Mouse (Mus musculus) A20 (cell line): ENCODE measurements around the gene Ccr10.
"Not testable (repeated sequence)": the region's sequence is repeated elsewhere in the genome, so short reads cannot be mapped to it uniquely, and the experiment has no call there.

Experiments
- DNase-seq: peaks from one replicate; pipeline ENCODE4 v3.0.0-alpha.2; 2011; ENCODE audit warnings: low read depth, low spot score

The Ccr10 gene

DNA sequence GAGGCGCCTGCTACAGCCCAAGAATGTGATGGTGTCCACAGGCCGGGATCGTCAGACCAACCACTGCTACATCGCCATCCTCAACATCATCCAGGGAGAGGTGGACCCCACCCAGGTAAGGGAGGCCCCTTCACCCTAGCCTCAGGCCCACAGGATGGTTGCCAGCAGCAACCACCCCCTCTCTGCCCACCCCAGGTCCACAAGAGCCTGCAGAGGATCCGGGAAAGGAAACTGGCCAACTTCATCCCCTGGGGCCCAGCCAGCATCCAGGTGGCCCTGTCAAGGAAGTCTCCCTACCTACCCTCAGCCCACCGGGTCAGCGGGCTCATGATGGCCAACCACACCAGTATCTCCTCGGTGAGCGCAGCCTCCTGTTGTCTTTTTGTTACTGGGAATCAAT, 50.2 kb downstream of the Ccr10 start:
- DNase-seq, result not testable (repeated sequence)

DNA sequence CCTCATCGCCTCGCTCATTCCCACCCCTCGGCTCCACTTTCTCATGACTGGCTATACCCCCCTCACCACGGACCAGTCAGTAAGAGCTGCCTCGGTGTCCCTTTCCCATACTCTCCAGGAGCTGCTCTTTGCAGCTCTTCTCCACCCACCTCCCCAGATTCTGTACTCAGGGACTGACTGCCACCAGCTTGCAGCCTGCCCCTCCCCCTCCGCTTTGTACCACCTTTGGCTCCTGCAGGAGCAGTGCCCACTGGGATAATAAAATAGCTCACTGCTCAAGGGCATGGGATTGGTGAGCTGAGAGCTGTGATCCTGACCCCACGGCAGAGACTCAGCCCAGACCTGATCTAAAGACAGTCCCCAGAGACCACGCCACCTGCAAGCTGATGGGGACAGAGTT, 50.7 kb downstream of the Ccr10 start:
- DNase-seq, result not testable (repeated sequence)
